Mouse (Mus musculus) midbrain, embryonic 12.5 days (tissue): Measurements from ENCODE around the gene Fras1. TPM values are rescaled to one million over a fixed set of nuclear protein-coding genes. Genes with fewer than 3 reads are reported as not detected.

Experiments used
- ATAC-seq: fragments of 200-750 bp; cut with Nextera tagmentation; 2 replicates; pipeline ENCODE4 v1.8.0; 2017; ENCODE audit warnings: low read depth, moderate TSS enrichment, moderate library complexity; ENCODE audit not compliant: low FRiP score
- H3K27ac ChIP-seq: fragments of 300-500 bp; sonication (generic); replicated peaks from 2 replicates; pipeline ENCODE4 v1.5.1; 2016; ENCODE audit warnings: mild to moderate bottlenecking
- H3K27me3 ChIP-seq: fragments of 300-500 bp; sonication (generic); 2 replicates; pipeline ENCODE4 v1.6.1; 2016; ENCODE audit warnings: mild to moderate bottlenecking
- H3K36me3 ChIP-seq: fragments of 300-500 bp; sonication (generic); 2 replicates; pipeline ENCODE4 v1.6.1; 2016
- H3K4me1 ChIP-seq: fragments of 300-500 bp; sonication (generic); 2 replicates; pipeline ENCODE4 v1.6.1; 2016
- H3K4me2 ChIP-seq: fragments of 300-500 bp; sonication (generic); replicated peaks from 2 replicates; pipeline ENCODE4 v1.6.1; 2016; ENCODE audit warnings: mild to moderate bottlenecking, moderate library complexity
- H3K4me3 ChIP-seq: fragments of 300-500 bp; sonication (generic); 2 replicates; pipeline ENCODE4 v1.5.1; 2016; ENCODE audit warnings: mild to moderate bottlenecking
- H3K9ac ChIP-seq: fragments of 300-500 bp; sonication (generic); replicated peaks from 2 replicates; pipeline ENCODE4 v1.6.1; 2016; ENCODE audit warnings: mild to moderate bottlenecking, moderate library complexity
- H3K9me3 ChIP-seq: fragments of 300-500 bp; sonication (generic); 2 replicates; pipeline ENCODE4 v1.6.1; 2016; ENCODE audit warnings: mild to moderate bottlenecking
- WGBS: fragments of 180-500 bp; shearing (Covaris S2); methylation state at CpG from one replicate; pipeline ENCODE4 v1.1.7; 2016; 5-methylcytosine and 5-hydroxymethylcytosine counted together
- polyA plus RNA-seq: library from polyadenylated mRNA; unstranded; fragments of >200 nt; fragmentation: Nextera tagmentation; extraction: Ambion mirVana; gene quantifications from 2 replicates; pipeline ENCODE4 v1.2.1, GENCODE M21; 2016

Fras1 gene
- polyA plus RNA-seq, 1 experiment from 2014 or later, result 7.1 TPM

GRCm38 (mm10) chr5:96641297-96641696, 267.5 kb downstream of the Fras1 start:
- no peak overlapping the region for H3K9ac ChIP-seq
- WGBS, result 88% methylated on average over 2 of the region's 2 CpGs
- H3K9me3 ChIP-seq, result no peaks in the 10 kb centered on the region
- H3K36me3 ChIP-seq, result no peaks in the 10 kb centered on the region
- no peaks in the 10 kb centered on the region for H3K27me3 ChIP-seq
- no peak for ATAC-seq
- no peak overlapping the region for H3K4me2 ChIP-seq
- no peaks in the 10 kb centered on the region; the same call in 1 of the 2 replicates for H3K4me1 ChIP-seq
- no peak overlapping the region for H3K4me3 ChIP-seq
- no peak overlapping the region for H3K27ac ChIP-seq

GRCm38 (mm10) chr5:96675676-96676075, 301.9 kb downstream of the Fras1 start:
- no peaks in the 10 kb centered on the region for H3K27me3 ChIP-seq
- H3K9ac ChIP-seq, result no peak overlapping the region
- H3K9me3 ChIP-seq, result no peaks in the 10 kb centered on the region
- H3K4me2 ChIP-seq, result no peak overlapping the region
- no peaks in the 10 kb centered on the region for H3K4me1 ChIP-seq
- 68% methylated on average over 4 of the region's 4 CpGs for WGBS
- H3K4me3 ChIP-seq, result no peak overlapping the region
- H3K27ac ChIP-seq, result no peak overlapping the region
- no peaks in the 10 kb centered on the region for H3K36me3 ChIP-seq
- ATAC-seq, result no peak

- no peak overlapping the region for H3K4me3 ChIP-seq
- no peaks in the 10 kb centered on the region for H3K4me1 ChIP-seq
- H3K9me3 ChIP-seq, result no peaks in the 10 kb centered on the region
- 28% methylated on average over 2 of the region's 2 CpGs for WGBS
- H3K4me2 ChIP-seq, result no peak overlapping the region
- H3K27me3 ChIP-seq, result no peaks in the 10 kb centered on the region
- no peak for ATAC-seq
- H3K36me3 ChIP-seq, result no peaks in the 10 kb centered on the region
- no peak overlapping the region for H3K9ac ChIP-seq
- H3K27ac ChIP-seq, result no peak overlapping the region
Observed at GRCm38 (mm10) chr5:96677498-96677897, 303.7 kb downstream of the Fras1 start.

GRCm38 (mm10) chr5:96681085-96681484, 307.3 kb downstream of the Fras1 start:
- Histone ChIP-seq H3K9ac (no peak overlapping the region), H3K27me3 (no peaks in the 10 kb centered on the region), H3K9me3 (no peaks in the 10 kb centered on the region), H3K27ac (no peak overlapping the region), H3K4me2 (no peak overlapping the region), H3K36me3 (no peaks in the 10 kb centered on the region), H3K4me1 (no peaks in the 10 kb centered on the region), H3K4me3 (no peak overlapping the region)
- WGBS, result 43% methylated on average over 3 of the region's 3 CpGs
- ATAC-seq, result no peak

- no peaks in the 10 kb centered on the region for H3K36me3 ChIP-seq
- no peaks in the 10 kb centered on the region for H3K4me1 ChIP-seq
- no peak overlapping the region for H3K27ac ChIP-seq
- H3K9me3 ChIP-seq, result peaks cover 3% of the 10 kb centered on the region; the same call in 1 of the 2 replicates
- ATAC-seq, result no peak
- no peak overlapping the region for H3K4me2 ChIP-seq
- no peak overlapping the region for H3K9ac ChIP-seq
- no peak overlapping the region for H3K4me3 ChIP-seq
- 84% methylated on average over 2 of the region's 2 CpGs for WGBS
- no peaks in the 10 kb centered on the region for H3K27me3 ChIP-seq
Observed at GRCm38 (mm10) chr5:96682777-96683176, 309.0 kb downstream of the Fras1 start.

GRCm38 (mm10) chr5:96688885-96689284, 315.1 kb downstream of the Fras1 start:
- Histone ChIP-seq H3K4me3 (no peak overlapping the region), H3K4me1 (peaks cover 5% of the 10 kb centered on the region; the same call in 1 of the 2 replicates), H3K27ac (no peak overlapping the region), H3K9me3 (peaks cover 4% of the 10 kb centered on the region; the same call in 1 of the 2 replicates), H3K27me3 (no peaks in the 10 kb centered on the region), H3K36me3 (no peaks in the 10 kb centered on the region), H3K4me2 (no peak overlapping the region), H3K9ac (no peak overlapping the region)
- 81% methylated on average over 2 of the region's 2 CpGs for WGBS
- no peak for ATAC-seq

- peaks cover 9% of the 10 kb centered on the region for H3K4me1 ChIP-seq
- WGBS, result 84% methylated on average over 8 of the region's 8 CpGs
- no peak overlapping the region for H3K9ac ChIP-seq
- H3K27me3 ChIP-seq, result no peaks in the 10 kb centered on the region
- no peaks in the 10 kb centered on the region for H3K9me3 ChIP-seq
- H3K27ac ChIP-seq, result no peak overlapping the region
- H3K36me3 ChIP-seq, result no peaks in the 10 kb centered on the region
- H3K4me2 ChIP-seq, result no peak overlapping the region
- ATAC-seq, result no peak
- H3K4me3 ChIP-seq, result no peak overlapping the region
Observed at GRCm38 (mm10) chr5:96698972-96699371, 325.2 kb downstream of the Fras1 start.

- Histone ChIP-seq H3K27ac (peak overlapping the region; percentile 63), H3K36me3 (no peaks in the 10 kb centered on the region), H3K4me3 (no peak overlapping the region), H3K4me2 (peak overlapping the region; percentile 3; the same call in 1 of the 2 replicates), H3K9me3 (no peaks in the 10 kb centered on the region), H3K4me1 (peaks cover 9% of the 10 kb centered on the region), H3K27me3 (no peaks in the 10 kb centered on the region), H3K9ac (no peak overlapping the region)
- WGBS, result 50% methylated on average over 22 of the region's 22 CpGs
- ATAC-seq, result peak; percentile 88
Observed at GRCm38 (mm10) chr5:96702706-96703625, 329.2 kb downstream of the Fras1 start.

GRCm38 (mm10) chr5:96708515-96708914, 334.8 kb downstream of the Fras1 start:
- no peak overlapping the region for H3K4me2 ChIP-seq
- no peak overlapping the region for H3K4me3 ChIP-seq
- 87% methylated on average over 10 of the region's 10 CpGs for WGBS
- no peaks in the 10 kb centered on the region for H3K27me3 ChIP-seq
- no peaks in the 10 kb centered on the region for H3K4me1 ChIP-seq
- H3K9me3 ChIP-seq, result no peaks in the 10 kb centered on the region
- H3K27ac ChIP-seq, result no peak overlapping the region
- ATAC-seq, result no peak
- no peak overlapping the region for H3K9ac ChIP-seq
- no peaks in the 10 kb centered on the region for H3K36me3 ChIP-seq

GRCm38 (mm10) chr5:96712089-96712684, 338.4 kb downstream of the Fras1 start:
- Histone ChIP-seq H3K9me3 (no peaks in the 10 kb centered on the region), H3K27me3 (no peaks in the 10 kb centered on the region), H3K4me2 (no peak overlapping the region), H3K9ac (no peak overlapping the region), H3K4me3 (no peak overlapping the region), H3K36me3 (no peaks in the 10 kb centered on the region), H3K27ac (no peak overlapping the region), H3K4me1 (peaks cover 8% of the 10 kb centered on the region)
- 69% methylated on average over 12 of the region's 12 CpGs for WGBS
- no peak for ATAC-seq

- 87% methylated on average over 4 of the region's 4 CpGs for WGBS
- Histone ChIP-seq H3K27me3 (no peaks in the 10 kb centered on the region), H3K4me1 (peaks cover 8% of the 10 kb centered on the region), H3K27ac (no peak overlapping the region), H3K4me2 (no peak overlapping the region), H3K36me3 (no peaks in the 10 kb centered on the region), H3K9ac (no peak overlapping the region), H3K4me3 (no peak overlapping the region), H3K9me3 (no peaks in the 10 kb centered on the region)
- ATAC-seq, result no peak
Observed at GRCm38 (mm10) chr5:96712799-96713198, 339.0 kb downstream of the Fras1 start.

GRCm38 (mm10) chr5:96716273-96717034, 342.7 kb downstream of the Fras1 start:
- Histone ChIP-seq H3K36me3 (no peaks in the 10 kb centered on the region), H3K9me3 (no peaks in the 10 kb centered on the region), H3K27ac (peak overlapping the region; percentile 25), H3K9ac (no peak overlapping the region), H3K4me3 (no peak overlapping the region), H3K4me2 (0 out of 2 replicates have a peak overlapping the region, but pooled peaks have one; percentile 3), H3K27me3 (no peaks in the 10 kb centered on the region), H3K4me1 (peaks cover 8% of the 10 kb centered on the region)
- peak; percentile 58; the same call in 1 of the 2 replicates for ATAC-seq
- WGBS, result 44% methylated on average over 8 of the region's 8 CpGs
